Mouse (Mus musculus): ENCODE results near the gene Sept5.
A peak's percentile ranks its signal among the peaks of the same experiment; 100 is the strongest.

Sept5 gene

GRCm38 (mm10) chr16:18583673-18584357 lies 45.9 kb downstream of the Sept5 start:
- no peak for DNase-seq (ENCODE audit: low read depth, low spot score)

- DNase-seq (ENCODE audit: low read depth, low spot score): no peak
Measured at GRCm38 (mm10) chr16:18583169-18583568, 46.6 kb downstream of the Sept5 start.

- peak; percentile 55 for DNase-seq (ENCODE audit: low read depth, low spot score)
Measured at GRCm38 (mm10) chr16:18582426-18583148, 47.2 kb downstream of the Sept5 start.

- peak; percentile 48 for DNase-seq (ENCODE audit: low read depth, low spot score)
Measured at GRCm38 (mm10) chr16:18581623-18582205, 48.0 kb downstream of the Sept5 start.

- DNase-seq (ENCODE audit: low read depth, low spot score): no peak
Measured at GRCm38 (mm10) chr16:18581050-18581622, 48.6 kb downstream of the Sept5 start.

- no peak for DNase-seq (ENCODE audit: low read depth, low spot score)
Measured at GRCm38 (mm10) chr16:18580389-18580788, 49.4 kb downstream of the Sept5 start.

GRCm38 (mm10) chr16:18577599-18578160 lies 52.1 kb downstream of the Sept5 start:
- no peak for DNase-seq (ENCODE audit: low read depth, low spot score)

GRCm38 (mm10) chr16:18577071-18577470 lies 52.7 kb downstream of the Sept5 start:
- no peak for DNase-seq (ENCODE audit: low read depth, low spot score)

GRCm38 (mm10) chr16:18574196-18574595 lies 55.6 kb downstream of the Sept5 start:
- no peak for DNase-seq (ENCODE audit: low read depth, low spot score)
